Mouse (Mus musculus) cortical plate, adult 2 months (tissue): Measurements from ENCODE around the gene Cpd.

Source experiments
- CTCF ChIP-seq: fragments of 200-500 bp; IDR thresholded peaks from 2 replicates; pipeline ENCODE4 v1.5.1; 2011; ENCODE audit warnings: mild to moderate bottlenecking, control low read depth, low read length; ENCODE audit not compliant: insufficient read depth; ENCODE audit errors: extremely low read depth
- POLR2A ChIP-seq: fragments of 200-500 bp; IDR thresholded peaks from 2 replicates; pipeline ENCODE4 v1.6.1; 2011; ENCODE audit warnings: mild to moderate bottlenecking, low read length, control low read depth; ENCODE audit not compliant: insufficient read depth; ENCODE audit errors: extremely low read depth

GRCm38 (mm10) chr11:76824885-76825265 lies 21.9 kb downstream of the Cpd start:
- TF ChIP-seq POLR2A = no peak
- no peak for TF ChIP-seq CTCF
